Mouse (Mus musculus): Measurements from ENCODE around the gene Kif6.

GRCm38 (mm10) chr17:49697220-49697619, 82.3 kb downstream of the Kif6 start:
- no peak for TF ChIP-seq CTCF (IDR thresholded peaks at IDR 0.05; ENCODE audit: borderline replicate concordance, extremely low read depth, insufficient read depth, insufficient read length)
- TF ChIP-seq POLR2A (IDR thresholded peaks at IDR 0.05; ENCODE audit: borderline replicate concordance, extremely low read depth, insufficient read depth, insufficient read length, poor library complexity, severe bottlenecking), result no peak
